Mouse (Mus musculus) layer of hippocampus, postnatal 10 days (tissue): ENCODE results near the gene Scel. TPM values are rescaled to one million over a fixed set of nuclear protein-coding genes. Genes with fewer than 3 reads are reported as not detected.
"Not testable (repeated sequence)": the region's sequence is repeated elsewhere in the genome, so short reads cannot be mapped to it uniquely, and the experiment has no call there.

ENCODE experiments used
- DNase-seq, 2 experiments: peaks; one replicate each; pipeline ENCODE4 v3.0.0; 2021; ENCODE audit warnings: low spot score in 2 of 2
- long read RNA-seq: library from polyadenylated mRNA; stranded (forward); transcript quantifications from one replicate; pipeline ENCODE4 v2.0.0, GENCODE M21; 2023
- total RNA-seq, 2 experiments: library from RNA; stranded (reverse); gene quantifications; 2 replicates each; pipeline ENCODE4 v1.2.3; 2021

Gene Scel
- total RNA-seq: under 1 TPM; 0.67 to 0.80 TPM
- long read RNA-seq: 0 reads

GRCm38 (mm10) chr14:103512802-103513472 is at the start of gene Scel:
Gene Scel, plus strand, starts transcription at chr14:103513342.
- peak in 1 of 2 experiments; percentile 16 for DNase-seq

GRCm38 (mm10) chr14:103468691-103469463 is 44.3 kb upstream of the Scel start:
- DNase-seq: no peak

- peak; percentile 30 to 45 for DNase-seq
Measured at GRCm38 (mm10) chr14:103469464-103470015, 43.6 kb upstream of the Scel start.

GRCm38 (mm10) chr14:103471074-103471778 is 41.9 kb upstream of the Scel start:
- DNase-seq: no peak

- DNase-seq: peak; percentile 57 to 69
Measured at GRCm38 (mm10) chr14:103471806-103472553, 41.2 kb upstream of the Scel start.

- DNase-seq: no peak
Measured at GRCm38 (mm10) chr14:103472554-103472905, 40.6 kb upstream of the Scel start.

GRCm38 (mm10) chr14:103475312-103475711 is 37.8 kb upstream of the Scel start:
- no peak for DNase-seq

GRCm38 (mm10) chr14:103476232-103476631 is 36.9 kb upstream of the Scel start:
- not testable (repeated sequence) for DNase-seq

GRCm38 (mm10) chr14:103477281-103477680 is 35.9 kb upstream of the Scel start:
- no peak for DNase-seq

- no peak for DNase-seq
Measured at GRCm38 (mm10) chr14:103477959-103478358, 35.2 kb upstream of the Scel start.

- no peak for DNase-seq
Measured at GRCm38 (mm10) chr14:103479446-103479845, 33.7 kb upstream of the Scel start.

- DNase-seq: no peak
Measured at GRCm38 (mm10) chr14:103481514-103481913, 31.6 kb upstream of the Scel start.

- no peak for DNase-seq
Measured at GRCm38 (mm10) chr14:103485671-103486070, 27.5 kb upstream of the Scel start.

- no peak for DNase-seq
Measured at GRCm38 (mm10) chr14:103486974-103487373, 26.2 kb upstream of the Scel start.

GRCm38 (mm10) chr14:103488659-103489058 is 24.5 kb upstream of the Scel start:
- no peak for DNase-seq

GRCm38 (mm10) chr14:103498199-103498598 is 14.9 kb upstream of the Scel start:
- no peak for DNase-seq

- no peak for DNase-seq
Measured at GRCm38 (mm10) chr14:103498613-103499012, 14.5 kb upstream of the Scel start.

GRCm38 (mm10) chr14:103499060-103499459 is 14.1 kb upstream of the Scel start:
- no peak for DNase-seq

- DNase-seq: no peak
Measured at GRCm38 (mm10) chr14:103500309-103500708, 12.8 kb upstream of the Scel start.

GRCm38 (mm10) chr14:103500941-103501340 is 12.2 kb upstream of the Scel start:
- no peak for DNase-seq

GRCm38 (mm10) chr14:103504514-103504913 is 8.6 kb upstream of the Scel start:
- DNase-seq: no peak
